Mouse (Mus musculus): ENCODE data around the gene Vmn1r49.
"Not testable (repeated sequence)": the region's sequence is repeated elsewhere in the genome, so short reads cannot be mapped to it uniquely, and the experiment has no call there.

The Vmn1r49 gene

GRCm38 (mm10) chr6:90078406-90078805 is at the start of gene Vmn1r49:
Vmn1r49 (minus strand) TSS chr6:90078506.
- no peak for DNase-seq

GRCm38 (mm10) chr6:90122296-90122695 is 44.0 kb upstream of the Vmn1r49 start, which contains the start of gene Vmn1r51:
Vmn1r51 (plus strand) TSS chr6:90122596.
- not testable (repeated sequence) for DNase-seq

GRCm38 (mm10) chr6:90101130-90101529 is 22.8 kb upstream of the Vmn1r49 start, which contains the start of gene Vmn1r50:
Vmn1r50 (plus strand) TSS chr6:90101430.
- no peak for DNase-seq

- no peak for DNase-seq
Observed at GRCm38 (mm10) chr6:90100566-90100965, 22.3 kb upstream of the Vmn1r49 start.

- DNase-seq, result not testable (repeated sequence)
Observed at GRCm38 (mm10) chr6:90036741-90037140, 41.6 kb downstream of the Vmn1r49 start, which contains the start of gene Vmn1r48. Vmn1r48 (minus strand) TSS chr6:90036841.

Data from retina, postnatal 1 day (tissue).